Comparison of ENCODE assay signal across 10 mouse cellular contexts in genomic region chr17:34439795-34440194, GRCm38 (mm10). TPM values are rescaled to one million over a fixed set of nuclear protein-coding genes. Genes with fewer than 3 reads are reported as not detected.
A peak's percentile ranks its signal among the peaks of the same experiment; 100 is the strongest.
DNase-seq lines count a peak whose midpoint lies in the region; ATAC-seq and TF ChIP-seq lines count a peak whose summit lies in the region.
"Had no signal": no experiment of that assay in that cellular context is flagged by ENCODE, and none has a peak within 500 bp of the region (broad histone marks: within the 10 kb centered on the region; RNA-seq: fewer than 3 reads in every experiment).

No protein-coding gene starts in this region.

- no peak overlapping the region for H3K27ac ChIP-seq in hindbrain, postnatal 0 days
- no peak overlapping the region for H3K27ac ChIP-seq in hindbrain, embryonic 10.5 days

- H3K27me3 ChIP-seq in hindbrain, postnatal 0 days (ENCODE audit: insufficient read depth, low read length): no peaks in the 10 kb centered on the region
- H3K27me3 ChIP-seq in hindbrain, embryonic 10.5 days (ENCODE audit: insufficient read depth, poor library complexity, severe bottlenecking): no peaks in the 10 kb centered on the region

- H3K4me1 ChIP-seq in hindbrain, postnatal 0 days (ENCODE audit: insufficient read depth, low read length): no peaks in the 10 kb centered on the region
- no peaks in the 10 kb centered on the region for H3K4me1 ChIP-seq in hindbrain, embryonic 10.5 days (replicated peaks)

- peak; percentile 76 for TF ChIP-seq CTCF in hindbrain, postnatal 0 days (IDR thresholded peaks at IDR 0.05; ENCODE audit: low read depth)

- no peak overlapping the region for H3K4me2 ChIP-seq in hindbrain, postnatal 0 days (ENCODE audit: low read depth, low read length)

- WGBS in hindbrain, postnatal 0 days: 45% methylated on average over 3 of the region's 3 CpGs
- 53% methylated on average over 3 of the region's 3 CpGs for WGBS in hindbrain, embryonic 10.5 days

- H3K9me3 ChIP-seq in hindbrain, postnatal 0 days (ENCODE audit: low read length): no peaks in the 10 kb centered on the region
- H3K9me3 ChIP-seq in hindbrain, embryonic 10.5 days: peaks cover 4% of the 10 kb centered on the region

- H3K9ac ChIP-seq in hindbrain, postnatal 0 days (replicated peaks; ENCODE audit: low read length): no peak overlapping the region

- DNase-seq in hindbrain, postnatal 0 days (ENCODE audit: low spot score): peak; percentile 55
- DNase-seq in hindbrain, embryonic 10.5 days (ENCODE audit: low spot score): no peak
- DNase-seq in thymus, postnatal 0 days (ENCODE audit: low spot score): peak; percentile 34
- DNase-seq in thymus, postnatal 10 days (ENCODE audit: low spot score in 2 of 2): no peak
- DNase-seq in embryo, embryonic 9.5 days (ENCODE audit: extremely low spot score): peak; percentile 10
- DNase-seq in frontal cortex, postnatal 36 days (ENCODE audit: low spot score in 2 of 2): no peak
- DNase-seq in urinary bladder, postnatal 36 days (ENCODE audit: low spot score in 2 of 2): no peak
- no peak for DNase-seq in heart, postnatal 4 days

- H3K36me3 ChIP-seq in hindbrain, postnatal 0 days (ENCODE audit: insufficient read depth, low read length): no peaks in the 10 kb centered on the region
- H3K36me3 ChIP-seq in hindbrain, embryonic 10.5 days: no peaks in the 10 kb centered on the region

- no peak overlapping the region for H3K4me3 ChIP-seq in hindbrain, postnatal 0 days (ENCODE audit: low read length)
- no peak overlapping the region for H3K4me3 ChIP-seq in hindbrain, embryonic 10.5 days

- 0 out of 2 replicates have a peak, but pooled peaks have one; percentile 43 for ATAC-seq in hindbrain, postnatal 0 days

RNA-seq across cellular contexts. Expression of gene Btnl4, which starts 37.3 kb away (rescaled TPM):
- not detected in 2 replicates for total RNA-seq in hindbrain, postnatal 0 days (2014; rRNA removed)
- polyA plus RNA-seq in hindbrain, postnatal 0 days (2015; fragmentation: Nextera tagmentation; extraction: Ambion mirVana): not detected in 2 replicates
- polyA plus RNA-seq in hindbrain, embryonic 10.5 days (2016; fragmentation: Nextera tagmentation; extraction: Ambion mirVana): not detected in 2 replicates
- 0.09 and 0.13 TPM in 2 replicates for polyA plus RNA-seq in thymus, postnatal 0 days (2015; fragmentation: Nextera tagmentation; extraction: Ambion mirVana)
- total RNA-seq in heart, postnatal 4 days (2021): not detected
- total RNA-seq: layer of hippocampus, adult 18-20 months had no signal
- polyA plus RNA-seq: frontal cortex, adult 2 months had no signal

RNA-seq across cellular contexts. Expression of gene BC051142, which starts 41.2 kb away (rescaled TPM):
- total RNA-seq in hindbrain, postnatal 0 days (2014; rRNA removed): 5.2 and 6.8 TPM in 2 replicates
- 4.4 and 5.0 TPM in 2 replicates for polyA plus RNA-seq in hindbrain, postnatal 0 days (2015; fragmentation: Nextera tagmentation; extraction: Ambion mirVana)
- polyA plus RNA-seq in hindbrain, embryonic 10.5 days (2016; fragmentation: Nextera tagmentation; extraction: Ambion mirVana): 1.4 and 2.0 TPM in 2 replicates
- 0.71 and 0.94 TPM in 2 replicates for polyA plus RNA-seq in thymus, postnatal 0 days (2015; fragmentation: Nextera tagmentation; extraction: Ambion mirVana)
- not detected for total RNA-seq in heart, postnatal 4 days (2021)

Comparison
In these comparisons a context has a peak if more than half of its experiments do, and no peak if none do; other contexts are left out.
1. DNase-seq: peak in hindbrain, postnatal 0 days (single experiment), thymus, postnatal 0 days (single experiment) and embryo, embryonic 9.5 days (single experiment); none in hindbrain, embryonic 10.5 days (single experiment), thymus, postnatal 10 days (0 of 2), frontal cortex, postnatal 36 days (0 of 2), urinary bladder, postnatal 36 days (0 of 2) and heart, postnatal 4 days (single experiment).